Mouse (Mus musculus) heart, postnatal 0 days (tissue): Measurements from ENCODE around the gene Kcnk2. TPM values are rescaled to one million over a fixed set of nuclear protein-coding genes. Genes with fewer than 3 reads are reported as not detected.

Source experiments
- ATAC-seq: fragments of 200-750 bp; cut with Nextera tagmentation; 2 replicates; pipeline ENCODE4 v1.8.0; 2017; ENCODE audit warnings: low read depth, moderate number of reproducible peaks, moderate library complexity; ENCODE audit not compliant: insufficient read depth
- DNase-seq: peaks from one replicate; pipeline ENCODE4 v3.0.0-alpha.2; 2016; ENCODE audit warnings: low spot score
- H3K27ac ChIP-seq: fragments of 300-500 bp; sonication (generic); 2 replicates; pipeline ENCODE4 v1.5.1; 2014; ENCODE audit warnings: low read depth, mild to moderate bottlenecking
- H3K27me3 ChIP-seq: fragments of 300-500 bp; sonication (generic); 2 replicates; pipeline ENCODE4 v1.6.1; 2014; ENCODE audit warnings: low read length, mixed read lengths; ENCODE audit not compliant: control insufficient read depth, insufficient read depth
- H3K36me3 ChIP-seq: fragments of 300-500 bp; sonication (generic); replicated peaks from 2 replicates; pipeline ENCODE4 v1.6.1; 2014; ENCODE audit warnings: low read length, mixed read lengths; ENCODE audit not compliant: control insufficient read depth, insufficient read depth
- H3K4me1 ChIP-seq: fragments of 300-500 bp; sonication (generic); 2 replicates; pipeline ENCODE4 v1.6.1; 2014; ENCODE audit warnings: antibody characterized with exemption; ENCODE audit not compliant: control insufficient read depth, insufficient read depth
- H3K4me2 ChIP-seq: fragments of 300-500 bp; sonication (generic); 2 replicates; pipeline ENCODE4 v1.6.1; 2014; ENCODE audit warnings: low read depth, mild to moderate bottlenecking, low read length, moderate library complexity
- H3K4me3 ChIP-seq: fragments of 300-500 bp; sonication (generic); 2 replicates; pipeline ENCODE4 v1.5.1; 2014; ENCODE audit warnings: low read depth, low read length
- H3K9ac ChIP-seq: fragments of 300-500 bp; sonication (generic); replicated peaks from 2 replicates; pipeline ENCODE4 v1.6.1; 2014; ENCODE audit warnings: low read depth, low read length, mixed read lengths
- H3K9me3 ChIP-seq: fragments of 300-500 bp; sonication (generic); replicated peaks from 2 replicates; pipeline ENCODE4 v1.6.1; 2016; ENCODE audit warnings: low read length; ENCODE audit not compliant: control insufficient read depth
- CTCF ChIP-seq: IDR thresholded peaks from 2 replicates; pipeline ENCODE4 v1.5.1; 2016; ENCODE audit warnings: antibody characterized with exemption, control low read depth, low read depth
- EP300 ChIP-seq: IDR thresholded peaks from 2 replicates; pipeline ENCODE4 v1.6.1; 2016; ENCODE audit warnings: antibody characterized with exemption, low read depth
- WGBS: fragments of 180-500 bp; shearing (Covaris S2); extraction: QIAGEN DNeasy Blood & Tissue Kit; methylation state at CpG from one replicate; pipeline ENCODE4 v1.1.7; 2014; 5-methylcytosine and 5-hydroxymethylcytosine counted together
- polyA plus RNA-seq: library from polyadenylated mRNA; unstranded; fragments of >200 nt; fragmentation: Nextera tagmentation; extraction: Ambion mirVana; gene quantifications from 2 replicates; pipeline ENCODE4 v1.2.1, GENCODE M21; 2015
- total RNA-seq: library from RNA; depleted of rRNA; stranded (reverse); fragments of >200 nt; gene quantifications from 2 replicates; pipeline ENCODE4 v1.2.3, GENCODE M21; 2014; ENCODE audit warnings: low replicate concordance

Gene Kcnk2
- total and polyA plus RNA-seq, 2 experiments from 2014 or later = 0.11 to 1.8 TPM

DNA sequence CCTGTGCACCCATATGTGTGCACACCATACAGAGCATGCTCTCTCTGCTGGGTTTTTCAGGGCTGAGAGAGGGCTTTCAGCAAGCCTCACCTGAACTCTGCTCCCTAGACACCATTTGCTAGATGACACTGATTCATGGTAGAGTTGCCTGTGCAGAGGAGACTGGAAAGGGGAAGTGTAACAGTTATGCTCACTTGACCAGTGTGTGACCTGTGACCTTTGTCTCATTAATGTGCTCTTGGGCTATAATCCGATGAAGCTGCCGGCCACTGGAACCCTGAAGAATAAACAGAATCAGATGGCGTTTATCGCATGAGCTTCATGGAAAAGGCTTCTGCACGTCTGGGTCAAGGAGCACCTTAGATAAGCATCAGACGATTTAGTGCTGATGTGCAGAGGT is 1.5 kb upstream of the Kcnk2 start:
- ATAC-seq (no peak), DNase-seq (no peak)
- H3K4me2 ChIP-seq = no peak overlapping the region
- WGBS = 84% methylated on average over 6 of the region's 6 CpGs
- no peaks in the 10 kb centered on the region for H3K9me3 ChIP-seq
- no peak overlapping the region for H3K4me3 ChIP-seq
- no peak overlapping the region for H3K9ac ChIP-seq
- no peaks in the 10 kb centered on the region; the same call in 1 of the 2 replicates for H3K4me1 ChIP-seq
- H3K27me3 ChIP-seq = no peaks in the 10 kb centered on the region
- no peaks in the 10 kb centered on the region for H3K36me3 ChIP-seq
- no peak for TF ChIP-seq EP300
- TF ChIP-seq CTCF = no peak
- H3K27ac ChIP-seq = no peak overlapping the region

DNA sequence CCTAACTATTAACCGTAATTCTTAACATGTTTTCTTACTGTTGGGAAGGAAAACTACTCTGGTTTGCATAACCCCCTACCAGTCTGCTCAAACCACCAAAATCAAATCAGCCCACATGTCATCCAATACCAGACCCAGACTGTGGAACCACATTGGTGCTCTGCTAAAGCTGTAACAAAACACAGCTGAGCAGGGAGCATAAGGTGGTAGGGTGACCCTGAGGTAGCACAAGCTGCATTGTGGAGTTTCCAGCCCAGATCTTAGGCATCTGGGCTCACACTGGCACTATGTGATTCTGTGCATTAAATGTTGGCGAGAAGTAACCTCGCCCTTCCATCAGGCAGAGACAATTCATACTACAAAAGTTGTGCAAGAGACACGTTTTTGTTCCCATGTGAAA is 1.1 kb upstream of the Kcnk2 start:
- no peak for DNase-seq
- no peak overlapping the region for H3K4me2 ChIP-seq

DNA sequence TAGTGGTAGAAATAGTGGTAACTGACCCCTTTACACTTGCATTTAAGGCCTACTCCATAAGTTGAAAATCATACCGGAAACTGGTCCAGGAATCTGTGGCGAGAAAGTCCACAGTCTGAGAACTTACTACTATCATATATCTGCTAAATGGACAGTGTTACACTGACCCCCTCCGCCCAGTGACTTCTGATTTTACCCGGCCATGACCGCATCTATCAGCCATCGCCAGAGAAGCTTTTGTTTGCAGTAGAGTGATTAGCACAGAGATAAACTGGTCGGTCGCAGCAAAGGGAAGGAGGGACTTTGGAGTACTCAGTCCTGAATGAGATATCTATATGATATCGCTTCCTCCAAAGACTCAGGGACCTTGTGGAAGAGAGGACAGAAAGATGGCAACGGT is 15.2 kb downstream of the Kcnk2 start:
- TF ChIP-seq CTCF (no peak), EP300 (no peak)
- Histone ChIP-seq H3K27me3 (no peaks in the 10 kb centered on the region), H3K27ac (no peak overlapping the region), H3K4me1 (no peaks in the 10 kb centered on the region), H3K4me2 (no peak overlapping the region), H3K9ac (no peak overlapping the region), H3K36me3 (no peaks in the 10 kb centered on the region), H3K9me3 (no peaks in the 10 kb centered on the region), H3K4me3 (no peak overlapping the region)
- ATAC-seq = no peak
- no peak for DNase-seq
- WGBS = 68% methylated on average over 10 of the region's 10 CpGs

More for the DNA sequence above, 1.1 kb upstream of the Kcnk2 start:
- Histone ChIP-seq H3K9ac (no peak overlapping the region), H3K27me3 (no peaks in the 10 kb centered on the region), H3K4me1 (no peaks in the 10 kb centered on the region; the same call in 1 of the 2 replicates), H3K9me3 (no peaks in the 10 kb centered on the region), H3K27ac (no peak overlapping the region), H3K4me3 (no peak overlapping the region), H3K36me3 (no peaks in the 10 kb centered on the region)
- WGBS = 79% methylated on average over 4 of the region's 4 CpGs
- TF ChIP-seq CTCF = no peak
- no peak for TF ChIP-seq EP300
- ATAC-seq = no peak

- Histone ChIP-seq H3K9me3 (no peaks in the 10 kb centered on the region), H3K4me1 (no peaks in the 10 kb centered on the region)
- no peak for TF ChIP-seq CTCF
- TF ChIP-seq EP300 = no peak
These were observed 15.9 kb downstream of the Kcnk2 start for GRCm38 (mm10) chr1:189386141-189386540.

GRCm38 (mm10) chr1:189367722-189368121 is 34.4 kb downstream of the Kcnk2 start:
- 90% methylated on average over 4 of the region's 4 CpGs for WGBS
- H3K9ac ChIP-seq = no peak overlapping the region

More at GRCm38 (mm10) chr1:189386141-189386540, 15.9 kb downstream of the Kcnk2 start:
- no peak overlapping the region for H3K4me3 ChIP-seq
- H3K36me3 ChIP-seq = no peaks in the 10 kb centered on the region
- no peaks in the 10 kb centered on the region for H3K27me3 ChIP-seq
- H3K4me2 ChIP-seq = no peak overlapping the region
- ATAC-seq = no peak
- no peak for DNase-seq
- WGBS = 83% methylated on average over 2 of the region's 2 CpGs
- no peak overlapping the region for H3K9ac ChIP-seq
- no peak overlapping the region for H3K27ac ChIP-seq

GRCm38 (mm10) chr1:189364188-189364587 is 37.9 kb downstream of the Kcnk2 start:
- DNase-seq = no peak
- Histone ChIP-seq H3K27me3 (no peaks in the 10 kb centered on the region), H3K4me3 (no peak overlapping the region), H3K27ac (no peak overlapping the region), H3K9me3 (no peaks in the 10 kb centered on the region), H3K36me3 (no peaks in the 10 kb centered on the region), H3K9ac (no peak overlapping the region), H3K4me2 (no peak overlapping the region), H3K4me1 (no peaks in the 10 kb centered on the region)
- TF ChIP-seq CTCF (no peak), EP300 (no peak)
- ATAC-seq = no peak
- 69% methylated on average over 5 of the region's 5 CpGs for WGBS

More at GRCm38 (mm10) chr1:189367722-189368121, 34.4 kb downstream of the Kcnk2 start:
- Histone ChIP-seq H3K27ac (no peak overlapping the region), H3K36me3 (no peaks in the 10 kb centered on the region), H3K9me3 (no peaks in the 10 kb centered on the region), H3K4me3 (no peak overlapping the region), H3K27me3 (no peaks in the 10 kb centered on the region), H3K4me2 (no peak overlapping the region), H3K4me1 (no peaks in the 10 kb centered on the region)
- no peak for DNase-seq
- TF ChIP-seq EP300 = no peak
- TF ChIP-seq CTCF = no peak
- no peak for ATAC-seq
